Mouse (Mus musculus): ENCODE results near the gene Zbtb12. TPM values are rescaled to one million over a fixed set of nuclear protein-coding genes. Genes with fewer than 3 reads are reported as not detected.
A peak's percentile ranks its signal among the peaks of the same experiment; 100 is the strongest.

Gene Zbtb12
- polyA plus RNA-seq, 1 experiment from 2014 or later = 1.9 TPM

DNA sequence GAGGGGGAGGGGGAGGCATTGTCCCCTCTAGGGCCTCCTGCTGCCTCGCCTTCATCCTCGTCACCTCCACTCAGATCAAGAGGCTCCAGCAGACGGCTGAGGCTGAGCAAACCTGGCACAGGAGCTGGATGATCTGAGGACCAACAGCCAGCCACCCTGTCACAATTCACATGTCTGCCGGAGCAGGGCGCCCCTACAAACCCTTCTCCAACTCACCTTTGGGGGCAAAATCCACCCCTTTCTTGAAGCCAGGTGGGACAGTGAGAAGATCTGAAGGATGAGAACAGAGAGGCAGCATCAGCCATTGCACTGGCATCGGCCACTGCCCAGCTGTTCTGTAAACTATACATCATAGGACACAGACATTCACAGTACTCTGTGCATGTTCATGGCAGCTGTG lies 32.1 kb upstream of the Zbtb12 start:
- Histone ChIP-seq H3K4me2 (ENCODE audit: low read depth, severe bottlenecking) (no peak overlapping the region), H3K4me1 (ENCODE audit: control insufficient read depth, insufficient read depth, low read length) (peaks cover 16% of the 10 kb centered on the region), H3K27ac (replicated peaks; ENCODE audit: low read depth, low read length) (no peak overlapping the region), H3K4me3 (ENCODE audit: low read depth, low read length) (no peak overlapping the region), H3K27me3 (ENCODE audit: control insufficient read depth, insufficient read depth, low read length) (no peaks in the 10 kb centered on the region), H3K9me3 (ENCODE audit: control insufficient read depth, low read length) (no peaks in the 10 kb centered on the region), H3K9ac (ENCODE audit: low read length) (no peak overlapping the region), H3K36me3 (ENCODE audit: control insufficient read depth, insufficient read depth, low read length) (peaks cover 20% of the 10 kb centered on the region; the same call in 1 of the 2 replicates)
- no peak for ATAC-seq (ENCODE audit: insufficient number of reproducible peaks, low FRiP score, low TSS enrichment, low read depth)
- WGBS = 90% methylated on average over 6 of the region's 6 CpGs
- DNase-seq (ENCODE audit: low spot score) = no peak

DNA sequence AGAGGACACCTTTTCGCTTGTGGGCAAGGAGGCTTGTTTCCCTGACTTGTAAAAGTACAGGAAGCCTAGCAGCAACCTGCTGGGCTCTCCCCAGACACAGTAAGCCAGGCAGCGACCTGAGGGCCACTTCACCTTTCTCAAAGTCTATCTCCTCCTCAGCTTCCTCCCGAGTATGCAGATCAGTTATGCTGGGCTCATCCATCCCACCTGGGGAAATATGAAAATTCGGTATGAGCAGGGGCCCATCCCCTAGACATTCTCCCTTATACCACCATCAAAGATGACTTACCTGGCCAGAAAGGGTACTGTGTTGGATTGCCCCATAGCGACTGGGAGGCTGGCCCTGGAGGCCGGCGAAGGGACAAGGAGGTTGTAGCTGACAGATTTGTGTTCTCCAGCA lies 31.7 kb upstream of the Zbtb12 start:
- DNase-seq (ENCODE audit: low spot score) (no peak), ATAC-seq (ENCODE audit: insufficient number of reproducible peaks, low FRiP score, low TSS enrichment, low read depth) (no peak)
- peaks cover 16% of the 10 kb centered on the region for H3K4me1 ChIP-seq (ENCODE audit: control insufficient read depth, insufficient read depth, low read length)
- H3K9ac ChIP-seq (ENCODE audit: low read length) = no peak overlapping the region
- peaks cover 17% of the 10 kb centered on the region; the same call in 1 of the 2 replicates for H3K36me3 ChIP-seq (ENCODE audit: control insufficient read depth, insufficient read depth, low read length)
- H3K4me2 ChIP-seq (ENCODE audit: low read depth, severe bottlenecking) = no peak overlapping the region
- H3K4me3 ChIP-seq (ENCODE audit: low read depth, low read length) = no peak overlapping the region
- no peaks in the 10 kb centered on the region for H3K27me3 ChIP-seq (ENCODE audit: control insufficient read depth, insufficient read depth, low read length)
- H3K27ac ChIP-seq (replicated peaks; ENCODE audit: low read depth, low read length) = no peak overlapping the region
- H3K9me3 ChIP-seq (ENCODE audit: control insufficient read depth, low read length) = no peaks in the 10 kb centered on the region
- WGBS = 91% methylated on average over 7 of the region's 7 CpGs

GRCm38 (mm10) chr17:34849722-34850516 lies 29.4 kb upstream of the Zbtb12 start, which contains the start of the genes Skiv2l and Nelfe:
TSS of gene Skiv2l (minus strand) at chr17:34850210.
TSS of gene Nelfe (plus strand) at chr17:34850391.
- no peaks in the 10 kb centered on the region for H3K9me3 ChIP-seq (ENCODE audit: control insufficient read depth, low read length)
- ATAC-seq (ENCODE audit: insufficient number of reproducible peaks, low FRiP score, low TSS enrichment, low read depth) = peak; percentile 97
- under 1% methylated on average over 65 of the region's 65 CpGs for WGBS
- H3K4me2 ChIP-seq (ENCODE audit: low read depth, severe bottlenecking) = peak within 1 kb of the TSS; percentile 71
- peak within 1 kb of the TSS; percentile 88 for H3K9ac ChIP-seq (ENCODE audit: low read length)
- H3K27me3 ChIP-seq (ENCODE audit: control insufficient read depth, insufficient read depth, low read length) = no peaks in the 10 kb centered on the region
- H3K27ac ChIP-seq (replicated peaks; ENCODE audit: low read depth, low read length) = no peak within 1 kb of the TSS; the same call in 1 of the 2 replicates
- peak; percentile 98 for DNase-seq (ENCODE audit: low spot score)
- peak within 1 kb of the TSS; percentile 82 for H3K4me3 ChIP-seq (ENCODE audit: low read depth, low read length)
- peaks cover 16% of the 10 kb centered on the region for H3K4me1 ChIP-seq (ENCODE audit: control insufficient read depth, insufficient read depth, low read length)
- peaks cover 20% of the 10 kb centered on the region; the same call in 1 of the 2 replicates for H3K36me3 ChIP-seq (ENCODE audit: control insufficient read depth, insufficient read depth, low read length)

DNA sequence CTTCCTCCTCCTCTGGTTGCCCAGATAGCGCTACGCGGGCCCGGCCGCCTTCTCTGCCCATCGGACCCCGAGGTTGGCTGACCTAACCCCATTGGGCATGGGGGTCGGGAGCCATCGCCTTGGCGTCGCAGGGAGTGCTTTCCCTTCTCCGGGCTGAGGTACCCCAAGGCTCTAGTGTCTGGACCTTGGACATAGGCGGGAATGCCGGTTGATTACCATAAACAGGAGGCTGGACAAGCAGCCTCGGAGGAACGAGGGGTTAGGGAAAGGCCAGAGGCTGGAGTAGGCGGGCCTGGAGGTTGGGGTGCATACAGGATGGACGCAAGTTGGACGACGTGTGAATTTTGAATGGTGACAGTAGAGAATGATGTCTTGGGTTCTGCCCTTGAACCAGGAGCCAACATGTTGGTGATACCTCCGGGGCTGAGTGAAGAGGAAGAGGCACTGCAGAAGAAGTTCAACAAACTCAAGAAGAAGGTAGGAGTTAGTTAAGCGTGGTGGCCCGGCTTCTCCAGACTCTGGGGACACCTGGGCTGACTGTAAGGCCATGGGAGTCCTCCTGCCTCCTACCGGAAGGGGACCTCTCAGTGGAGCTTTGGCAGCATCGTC lies 28.7 kb upstream of the Zbtb12 start:
- 3% methylated on average over 25 of the region's 25 CpGs for WGBS
- H3K9me3 ChIP-seq (ENCODE audit: control insufficient read depth, low read length) = no peaks in the 10 kb centered on the region
- H3K27ac ChIP-seq (replicated peaks; ENCODE audit: low read depth, low read length) = no peak overlapping the region; the same call in 1 of the 2 replicates
- peak overlapping the region; percentile 71 for H3K4me2 ChIP-seq (ENCODE audit: low read depth, severe bottlenecking)
- DNase-seq (ENCODE audit: low spot score) (no peak), ATAC-seq (ENCODE audit: insufficient number of reproducible peaks, low FRiP score, low TSS enrichment, low read depth) (no peak)
- H3K9ac ChIP-seq (ENCODE audit: low read length) = peak overlapping the region; percentile 88
- H3K4me3 ChIP-seq (ENCODE audit: low read depth, low read length) = peak overlapping the region; percentile 82
- no peaks in the 10 kb centered on the region for H3K27me3 ChIP-seq (ENCODE audit: control insufficient read depth, insufficient read depth, low read length)
- H3K4me1 ChIP-seq (ENCODE audit: control insufficient read depth, insufficient read depth, low read length) = peaks cover 16% of the 10 kb centered on the region
- H3K36me3 ChIP-seq (ENCODE audit: control insufficient read depth, insufficient read depth, low read length) = peaks cover 20% of the 10 kb centered on the region; the same call in 1 of the 2 replicates

- no peak for DNase-seq (ENCODE audit: low spot score)
- Histone ChIP-seq H3K9ac (ENCODE audit: low read length) (no peak overlapping the region), H3K4me1 (ENCODE audit: control insufficient read depth, insufficient read depth, low read length) (peaks cover 16% of the 10 kb centered on the region), H3K27ac (replicated peaks; ENCODE audit: low read depth, low read length) (no peak overlapping the region), H3K4me3 (ENCODE audit: low read depth, low read length) (no peak overlapping the region), H3K9me3 (ENCODE audit: control insufficient read depth, low read length) (no peaks in the 10 kb centered on the region), H3K27me3 (ENCODE audit: control insufficient read depth, insufficient read depth, low read length) (no peaks in the 10 kb centered on the region), H3K36me3 (ENCODE audit: control insufficient read depth, insufficient read depth, low read length) (peaks cover 18% of the 10 kb centered on the region), H3K4me2 (ENCODE audit: low read depth, severe bottlenecking) (no peak overlapping the region)
- no peak for ATAC-seq (ENCODE audit: insufficient number of reproducible peaks, low FRiP score, low TSS enrichment, low read depth)
- whole genome bisulfite sequencing = 72% methylated on average over 8 of the region's 8 CpGs
Observed at GRCm38 (mm10) chr17:34853511-34853910, 25.8 kb upstream of the Zbtb12 start.

DNA sequence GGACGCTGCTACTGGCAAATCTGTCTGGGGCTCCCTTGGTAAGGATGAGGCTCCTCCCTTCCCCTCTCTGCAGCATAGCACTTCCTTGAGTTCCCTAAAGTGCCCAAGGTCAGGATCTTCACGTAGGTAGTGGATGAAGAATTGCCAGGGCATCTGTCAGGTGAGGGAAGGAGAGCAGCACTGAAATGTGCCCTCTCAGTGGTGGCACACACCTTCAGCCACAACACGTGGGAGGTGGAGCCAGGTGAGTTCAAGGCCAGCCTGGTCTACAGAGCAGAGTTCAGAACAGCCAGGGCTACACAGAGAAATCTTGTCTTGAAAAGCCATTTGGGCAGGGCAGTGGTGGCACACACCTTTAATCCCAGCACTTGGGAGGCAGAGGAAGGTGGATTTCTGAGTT lies 24.5 kb upstream of the Zbtb12 start:
- DNase-seq (ENCODE audit: low spot score) (no peak), ATAC-seq (ENCODE audit: insufficient number of reproducible peaks, low FRiP score, low TSS enrichment, low read depth) (no peak)
- peaks cover 18% of the 10 kb centered on the region for H3K36me3 ChIP-seq (ENCODE audit: control insufficient read depth, insufficient read depth, low read length)
- no peaks in the 10 kb centered on the region for H3K27me3 ChIP-seq (ENCODE audit: control insufficient read depth, insufficient read depth, low read length)
- no peak overlapping the region for H3K27ac ChIP-seq (replicated peaks; ENCODE audit: low read depth, low read length)
- H3K9me3 ChIP-seq (ENCODE audit: control insufficient read depth, low read length) = no peaks in the 10 kb centered on the region
- 82% methylated on average over 3 of the region's 3 CpGs for WGBS
- H3K9ac ChIP-seq (ENCODE audit: low read length) = no peak overlapping the region
- H3K4me1 ChIP-seq (ENCODE audit: control insufficient read depth, insufficient read depth, low read length) = peaks cover 11% of the 10 kb centered on the region
- no peak overlapping the region for H3K4me2 ChIP-seq (ENCODE audit: low read depth, severe bottlenecking)
- H3K4me3 ChIP-seq (ENCODE audit: low read depth, low read length) = no peak overlapping the region

GRCm38 (mm10) chr17:34855825-34856224 lies 23.5 kb upstream of the Zbtb12 start:
- Histone ChIP-seq H3K4me1 (ENCODE audit: control insufficient read depth, insufficient read depth, low read length) (peaks cover 10% of the 10 kb centered on the region), H3K27me3 (ENCODE audit: control insufficient read depth, insufficient read depth, low read length) (no peaks in the 10 kb centered on the region), H3K4me3 (ENCODE audit: low read depth, low read length) (no peak overlapping the region), H3K9me3 (ENCODE audit: control insufficient read depth, low read length) (no peaks in the 10 kb centered on the region), H3K27ac (replicated peaks; ENCODE audit: low read depth, low read length) (no peak overlapping the region), H3K36me3 (ENCODE audit: control insufficient read depth, insufficient read depth, low read length) (peaks cover 18% of the 10 kb centered on the region), H3K4me2 (ENCODE audit: low read depth, severe bottlenecking) (no peak overlapping the region), H3K9ac (ENCODE audit: low read length) (no peak overlapping the region)
- DNase-seq (ENCODE audit: low spot score) (peak; percentile 65), ATAC-seq (ENCODE audit: insufficient number of reproducible peaks, low FRiP score, low TSS enrichment, low read depth) (no peak)
- 46% methylated on average over 3 of the region's 3 CpGs for WGBS

DNA sequence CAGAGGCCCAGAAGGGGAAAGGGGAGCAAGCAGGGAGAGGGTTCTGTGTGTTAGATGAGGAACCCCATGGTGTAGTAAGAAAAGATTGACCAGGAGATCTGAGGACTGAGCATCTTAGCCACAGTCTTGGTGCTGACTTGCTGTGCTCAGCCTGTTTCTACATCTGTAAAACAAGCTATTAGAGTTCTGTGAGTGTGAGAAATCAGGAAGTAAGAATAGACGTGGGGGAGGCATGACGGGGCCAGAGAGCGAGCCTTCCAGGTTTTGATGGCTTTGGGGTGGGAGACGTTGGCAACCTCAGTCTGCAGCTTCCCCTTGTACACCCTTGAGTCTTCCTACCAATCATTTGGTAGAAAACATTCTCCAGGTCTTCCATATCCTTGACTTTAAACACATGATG lies 20.6 kb upstream of the Zbtb12 start:
- DNase-seq (ENCODE audit: low spot score) (no peak), ATAC-seq (ENCODE audit: insufficient number of reproducible peaks, low FRiP score, low TSS enrichment, low read depth) (no peak)
- Histone ChIP-seq H3K27me3 (ENCODE audit: control insufficient read depth, insufficient read depth, low read length) (no peaks in the 10 kb centered on the region), H3K9me3 (ENCODE audit: control insufficient read depth, low read length) (no peaks in the 10 kb centered on the region), H3K4me2 (ENCODE audit: low read depth, severe bottlenecking) (no peak overlapping the region), H3K27ac (replicated peaks; ENCODE audit: low read depth, low read length) (no peak overlapping the region), H3K4me1 (ENCODE audit: control insufficient read depth, insufficient read depth, low read length) (no peaks in the 10 kb centered on the region), H3K9ac (ENCODE audit: low read length) (no peak overlapping the region), H3K4me3 (ENCODE audit: low read depth, low read length) (no peak overlapping the region), H3K36me3 (ENCODE audit: control insufficient read depth, insufficient read depth, low read length) (peaks cover 14% of the 10 kb centered on the region)
- 86% methylated on average over 4 of the region's 4 CpGs for WGBS
